Mouse (Mus musculus) limb, embryonic 14.5 days (tissue): ENCODE results near the gene Slc35a2. TPM values are rescaled to one million over a fixed set of nuclear protein-coding genes. Genes with fewer than 3 reads are reported as not detected.
"Not testable (repeated sequence)": the region's sequence is repeated elsewhere in the genome, so short reads cannot be mapped to it uniquely, and the experiment has no call there.

Experiments used
- ATAC-seq: fragments of 200-750 bp; cut with Nextera tagmentation; 2 replicates; pipeline ENCODE4 v1.8.0; 2017; ENCODE audit warnings: low read depth, moderate number of reproducible peaks, moderate TSS enrichment; ENCODE audit not compliant: low FRiP score
- DNase-seq: peaks from one replicate; pipeline ENCODE4 v3.0.0-alpha.2; 2015; ENCODE audit warnings: low spot score
- H3K27ac ChIP-seq: fragments of 300-500 bp; sonication (generic); replicated peaks from 2 replicates; pipeline ENCODE4 v1.5.1; 2014; ENCODE audit warnings: low read depth, mild to moderate bottlenecking, low read length, moderate library complexity, mixed read lengths
- H3K27me3 ChIP-seq: fragments of 300-500 bp; sonication (generic); 2 replicates; pipeline ENCODE4 v1.6.1; 2014; ENCODE audit warnings: low read length, mixed read lengths; ENCODE audit not compliant: control insufficient read depth, insufficient read depth
- H3K36me3 ChIP-seq: fragments of 300-500 bp; sonication (generic); 2 replicates; pipeline ENCODE4 v1.6.1; 2014; ENCODE audit warnings: mild to moderate bottlenecking, low read length, moderate library complexity, mixed read lengths; ENCODE audit not compliant: control insufficient read depth, insufficient read depth
- H3K4me1 ChIP-seq: fragments of 300-500 bp; sonication (generic); 2 replicates; pipeline ENCODE4 v1.6.1; 2014; ENCODE audit warnings: antibody characterized with exemption, low read length, mixed read lengths; ENCODE audit not compliant: control insufficient read depth, insufficient read depth
- H3K4me2 ChIP-seq: fragments of 300-500 bp; sonication (generic); replicated peaks from 2 replicates; pipeline ENCODE4 v1.6.1; 2014; ENCODE audit warnings: low read depth, mild to moderate bottlenecking, low read length, moderate library complexity; ENCODE audit not compliant: severe bottlenecking
- H3K4me3 ChIP-seq: fragments of 300-500 bp; sonication (generic); replicated peaks from 2 replicates; pipeline ENCODE4 v1.5.1; 2014; ENCODE audit warnings: low read length
- H3K9ac ChIP-seq: fragments of 300-500 bp; sonication (generic); 2 replicates; pipeline ENCODE4 v1.6.1; 2014; ENCODE audit warnings: mild to moderate bottlenecking, low read depth, low read length, moderate library complexity; ENCODE audit not compliant: severe bottlenecking
- H3K9me3 ChIP-seq: fragments of 300-500 bp; sonication (generic); 2 replicates; pipeline ENCODE4 v1.6.1; 2016; ENCODE audit warnings: low read length; ENCODE audit not compliant: control insufficient read depth
- POLR2A ChIP-seq: fragments of 200-500 bp; IDR thresholded peaks from 2 replicates; pipeline ENCODE4 v1.8.0; 2012; ENCODE audit warnings: inconsistent platforms, mild to moderate bottlenecking, moderate library complexity, borderline replicate concordance; ENCODE audit not compliant: insufficient read depth, insufficient read length; ENCODE audit errors: extremely low read depth
- WGBS: fragments of 180-500 bp; shearing (Covaris S2); extraction: QIAGEN DNeasy Blood & Tissue Kit; methylation state at CpG from one replicate; pipeline ENCODE4 v1.1.7; 2014; 5-methylcytosine and 5-hydroxymethylcytosine counted together
- polyA plus RNA-seq, 2 experiments: library from polyadenylated mRNA; depleted of rRNA in 1 of 2; stranded (reverse) in 1 of 2; unstranded in 1 of 2; fragments of >200 nt; fragmentation: Nextera tagmentation in 1 of 2; extraction: Ambion mirVana in 1 of 2; gene quantifications; 2 replicates each; pipeline versions ENCODE4 v1.2.1 to v1.2.3; 2012 to 2014

Gene Slc35a2
- polyA plus RNA-seq, 2 experiments = 30.0 to 74.0 TPM

GRCm38 (mm10) chrX:7907735-7908134 is 23.9 kb downstream of the Slc35a2 start, which contains the start of gene Gm10491:
Gm10491 (minus strand) TSS chrX:7907835.
- no peak within 1 kb of the TSS for H3K4me2 ChIP-seq
- H3K27ac ChIP-seq = no peak within 1 kb of the TSS
- DNase-seq (no peak), ATAC-seq (no peak)
- no peaks in the 10 kb centered on the region for H3K9me3 ChIP-seq
- peaks cover 10% of the 10 kb centered on the region for H3K36me3 ChIP-seq
- no peaks in the 10 kb centered on the region for H3K27me3 ChIP-seq
- no peak within 1 kb of the TSS for H3K9ac ChIP-seq
- 87% methylated on average over 4 of the region's 5 CpGs for WGBS
- H3K4me1 ChIP-seq = no peaks in the 10 kb centered on the region
- H3K4me3 ChIP-seq = no peak within 1 kb of the TSS
- TF ChIP-seq POLR2A = no peak

GRCm38 (mm10) chrX:7909242-7909641 is 25.4 kb downstream of the Slc35a2 start, which contains the start of gene Gm10490:
Gm10490 (plus strand) TSS chrX:7909542.
- not testable (repeated sequence) for DNase-seq, H3K4me1 ChIP-seq, H3K27ac ChIP-seq, ATAC-seq, H3K27me3 ChIP-seq, H3K4me2 ChIP-seq, H3K9me3 ChIP-seq, H3K9ac ChIP-seq, H3K4me3 ChIP-seq
- peaks cover 10% of the 10 kb centered on the region for H3K36me3 ChIP-seq
- 86% methylated on average over 4 of the region's 4 CpGs for WGBS

- Histone ChIP-seq H3K9me3 (no peaks in the 10 kb centered on the region), H3K4me2 (no peak overlapping the region), H3K27me3 (no peaks in the 10 kb centered on the region), H3K4me1 (no peaks in the 10 kb centered on the region), H3K4me3 (no peak overlapping the region), H3K36me3 (peaks cover 10% of the 10 kb centered on the region), H3K9ac (no peak overlapping the region), H3K27ac (no peak overlapping the region)
- ATAC-seq (no peak), DNase-seq (no peak)
- WGBS = 61% methylated on average over 6 of the region's 6 CpGs
- TF ChIP-seq POLR2A = no peak
Measured at GRCm38 (mm10) chrX:7910473-7910872, 26.6 kb downstream of the Slc35a2 start.

GRCm38 (mm10) chrX:7915669-7916068 is 31.8 kb downstream of the Slc35a2 start:
- H3K4me3 ChIP-seq, DNase-seq, ATAC-seq, H3K27me3 ChIP-seq, H3K4me2 ChIP-seq, H3K27ac ChIP-seq, H3K9ac ChIP-seq, H3K36me3 ChIP-seq, H3K4me1 ChIP-seq, H3K9me3 ChIP-seq: not testable (repeated sequence)
- WGBS = 44% methylated on average over 3 of the region's 3 CpGs

GRCm38 (mm10) chrX:7917960-7918359 is 34.1 kb downstream of the Slc35a2 start:
- not testable (repeated sequence) for H3K4me3 ChIP-seq, H3K9ac ChIP-seq, H3K9me3 ChIP-seq, DNase-seq, H3K27ac ChIP-seq, H3K4me1 ChIP-seq, H3K36me3 ChIP-seq, ATAC-seq, H3K4me2 ChIP-seq
- 70% methylated on average over 6 of the region's 6 CpGs for WGBS
- peaks cover 26% of the 10 kb centered on the region for H3K27me3 ChIP-seq
